Mouse (Mus musculus) intestine, postnatal 0 days (tissue): ENCODE measurements at regions not wholly inside any gene's neighbourhood (a gene's known extent, or its start where the extent isn't known, plus 50 kb on each side); places are given as distances from the start of the nearest gene placed in this dataset.

Experiments used
- ATAC-seq: fragments of 200-750 bp; cut with Nextera tagmentation; 2 replicates; pipeline ENCODE4 v1.8.0; 2017; ENCODE audit warnings: mild to moderate bottlenecking, moderate TSS enrichment, moderate library complexity
- H3K27ac ChIP-seq: fragments of 300-500 bp; sonication (generic); 2 replicates; pipeline ENCODE4 v1.5.1; 2014; ENCODE audit warnings: mild to moderate bottlenecking, low read depth, low read length, moderate library complexity
- H3K27me3 ChIP-seq: fragments of 300-500 bp; sonication (generic); replicated peaks from 2 replicates; pipeline ENCODE4 v1.6.1; 2014; ENCODE audit warnings: low read length, mixed read lengths; ENCODE audit not compliant: control insufficient read depth, insufficient read depth
- H3K36me3 ChIP-seq: fragments of 300-500 bp; sonication (generic); 2 replicates; pipeline ENCODE4 v1.6.1; 2014; ENCODE audit warnings: mild to moderate bottlenecking, moderate library complexity; ENCODE audit not compliant: control insufficient read depth, insufficient read depth
- H3K4me1 ChIP-seq: fragments of 300-500 bp; sonication (generic); replicated peaks from 2 replicates; pipeline ENCODE4 v1.6.1; 2014; ENCODE audit warnings: antibody characterized with exemption, low read length, mixed read lengths; ENCODE audit not compliant: control insufficient read depth, insufficient read depth
- H3K4me2 ChIP-seq: fragments of 300-500 bp; sonication (generic); replicated peaks from 2 replicates; pipeline ENCODE4 v1.6.1; 2014; ENCODE audit warnings: low read depth, mild to moderate bottlenecking, moderate library complexity
- H3K4me3 ChIP-seq: fragments of 300-500 bp; sonication (generic); 2 replicates; pipeline ENCODE4 v1.5.1; 2014; ENCODE audit warnings: low read depth, low read length
- H3K9ac ChIP-seq: fragments of 300-500 bp; sonication (generic); 2 replicates; pipeline ENCODE4 v1.6.1; 2014; ENCODE audit warnings: mild to moderate bottlenecking, low read depth, low read length
- H3K9me3 ChIP-seq: fragments of 300-500 bp; sonication (generic); 2 replicates; pipeline ENCODE4 v1.6.1; 2016; ENCODE audit warnings: mixed run types; ENCODE audit not compliant: control insufficient read depth
- CTCF ChIP-seq: sonication (generic); IDR thresholded peaks from 2 replicates; pipeline ENCODE4 v1.5.1; 2016; ENCODE audit warnings: low read depth, mild to moderate bottlenecking, control low read depth, antibody characterized with exemption, moderate library complexity
- WGBS: fragments of 180-500 bp; shearing (Covaris S2); extraction: QIAGEN DNeasy Blood & Tissue Kit; methylation state at CpG from one replicate; pipeline ENCODE4 v1.1.7; 2014; 5-methylcytosine and 5-hydroxymethylcytosine counted together

GRCm38 (mm10) chr11:21001400-21001799, 89.7 kb upstream of the Peli1 start:
- 80% methylated on average over 3 of the region's 3 CpGs for WGBS
- Histone ChIP-seq H3K27me3 (no peaks in the 10 kb centered on the region), H3K4me3 (no peak overlapping the region), H3K4me1 (no peaks in the 10 kb centered on the region), H3K36me3 (no peaks in the 10 kb centered on the region), H3K27ac (no peak overlapping the region), H3K9me3 (no peaks in the 10 kb centered on the region), H3K4me2 (no peak overlapping the region), H3K9ac (no peak overlapping the region)
- TF ChIP-seq CTCF, result no peak
- ATAC-seq, result no peak

DNA sequence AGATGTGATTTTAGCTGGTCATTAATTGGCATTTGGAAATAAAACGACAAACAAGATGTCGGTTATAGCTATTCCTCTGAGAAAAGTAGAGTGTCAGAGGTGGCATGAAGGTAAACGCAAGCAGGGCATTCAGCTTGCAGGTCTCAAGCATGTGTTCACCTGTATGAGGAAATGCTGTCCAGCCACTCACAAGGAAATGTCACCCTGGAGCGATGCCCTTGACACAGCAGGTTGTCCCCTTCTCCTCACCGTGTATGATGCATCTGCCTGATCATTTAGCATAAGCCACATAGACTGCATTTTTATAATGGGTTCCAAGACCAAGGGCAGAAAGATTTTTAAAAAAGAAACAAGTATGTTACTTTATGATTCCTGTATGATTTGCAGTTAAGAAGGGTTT, 83.9 kb upstream of the Peli1 start:
- Histone ChIP-seq H3K4me3 (no peak overlapping the region), H3K4me1 (no peaks in the 10 kb centered on the region), H3K36me3 (no peaks in the 10 kb centered on the region), H3K27ac (no peak overlapping the region), H3K4me2 (no peak overlapping the region), H3K9ac (no peak overlapping the region), H3K27me3 (no peaks in the 10 kb centered on the region), H3K9me3 (no peaks in the 10 kb centered on the region)
- ATAC-seq, result no peak
- WGBS, result 90% methylated on average over 5 of the region's 5 CpGs
- no peak for TF ChIP-seq CTCF

- no peaks in the 10 kb centered on the region for H3K36me3 ChIP-seq
- TF ChIP-seq CTCF, result no peak
- H3K27me3 ChIP-seq, result no peaks in the 10 kb centered on the region
- no peak overlapping the region for H3K27ac ChIP-seq
- H3K4me2 ChIP-seq, result no peak overlapping the region
- H3K4me3 ChIP-seq, result no peak overlapping the region
- no peaks in the 10 kb centered on the region for H3K9me3 ChIP-seq
- H3K9ac ChIP-seq, result no peak overlapping the region
- ATAC-seq, result no peak
- 75% methylated on average over 3 of the region's 3 CpGs for WGBS
- H3K4me1 ChIP-seq, result no peaks in the 10 kb centered on the region
Observed at GRCm38 (mm10) chr11:21009505-21009904, 81.6 kb upstream of the Peli1 start.

DNA sequence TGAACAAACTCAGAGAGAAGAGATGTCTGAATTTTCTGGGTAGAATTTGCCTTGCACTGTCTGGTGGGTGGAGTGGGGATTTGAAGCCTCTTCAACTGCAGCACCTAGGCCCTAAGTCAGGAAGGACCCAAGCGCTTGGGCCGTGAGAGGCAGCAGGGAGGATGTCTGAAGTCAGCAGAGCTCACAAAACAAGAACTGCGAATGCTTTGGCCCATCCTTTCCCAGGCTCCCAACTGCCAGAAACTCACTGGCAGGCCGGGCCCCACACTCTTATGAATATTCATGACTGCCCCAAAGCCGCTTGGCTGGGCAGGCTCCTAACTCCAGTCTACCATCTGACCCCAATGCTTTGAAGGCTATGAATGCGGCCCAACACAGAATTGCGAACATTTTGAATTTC, 80.2 kb upstream of the Peli1 start:
- 76% methylated on average over 7 of the region's 7 CpGs for WGBS
- ATAC-seq, result no peak
- no peak overlapping the region for H3K27ac ChIP-seq

DNA sequence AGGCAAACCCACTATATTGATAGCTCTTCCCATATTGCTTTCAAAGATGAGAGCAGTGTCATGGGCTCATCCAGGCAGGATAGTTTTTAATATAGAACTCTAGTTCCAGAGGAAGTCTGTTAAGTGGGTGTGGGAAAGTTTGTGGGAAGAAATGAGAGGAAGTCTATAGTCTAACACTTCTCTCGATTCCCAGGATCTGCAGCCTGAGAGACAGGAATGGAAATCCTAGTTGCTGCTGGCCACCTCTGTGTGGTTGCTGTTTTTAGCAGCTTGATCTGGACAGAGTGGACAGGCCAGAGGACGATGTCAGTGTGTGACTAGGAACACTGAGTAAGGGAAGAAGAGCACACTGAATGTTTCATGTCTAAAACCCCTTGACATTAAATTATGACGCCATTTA, 76.8 kb upstream of the Peli1 start:
- ATAC-seq, result no peak
- H3K4me2 ChIP-seq, result no peak overlapping the region
- H3K27me3 ChIP-seq, result no peaks in the 10 kb centered on the region
- H3K4me3 ChIP-seq, result no peak overlapping the region
- no peak for TF ChIP-seq CTCF
- H3K36me3 ChIP-seq, result no peaks in the 10 kb centered on the region
- H3K4me1 ChIP-seq, result peaks cover 5% of the 10 kb centered on the region; the same call in 1 of the 2 replicates
- H3K9me3 ChIP-seq, result no peaks in the 10 kb centered on the region
- no peak overlapping the region for H3K9ac ChIP-seq
- H3K27ac ChIP-seq, result no peak overlapping the region
- WGBS, result 57% methylated on average over 3 of the region's 3 CpGs

More for the DNA sequence above, 80.2 kb upstream of the Peli1 start:
- Histone ChIP-seq H3K4me2 (no peak overlapping the region), H3K36me3 (no peaks in the 10 kb centered on the region), H3K27me3 (no peaks in the 10 kb centered on the region), H3K9me3 (no peaks in the 10 kb centered on the region), H3K9ac (no peak overlapping the region), H3K4me1 (peaks cover 5% of the 10 kb centered on the region; the same call in 1 of the 2 replicates), H3K4me3 (no peak overlapping the region)
- no peak for TF ChIP-seq CTCF

GRCm38 (mm10) chr11:21015536-21015935, 75.6 kb upstream of the Peli1 start:
- Histone ChIP-seq H3K9ac (no peak overlapping the region), H3K27me3 (no peaks in the 10 kb centered on the region), H3K4me2 (no peak overlapping the region), H3K4me1 (peaks cover 5% of the 10 kb centered on the region; the same call in 1 of the 2 replicates), H3K27ac (no peak overlapping the region), H3K36me3 (no peaks in the 10 kb centered on the region), H3K4me3 (no peak overlapping the region), H3K9me3 (no peaks in the 10 kb centered on the region)
- no peak for ATAC-seq
- 49% methylated on average over 3 of the region's 3 CpGs for WGBS
- TF ChIP-seq CTCF, result no peak

GRCm38 (mm10) chr11:21016133-21016746, 74.9 kb upstream of the Peli1 start:
- 21% methylated on average over 4 of the region's 4 CpGs for WGBS
- Histone ChIP-seq H3K4me3 (no peak overlapping the region), H3K9me3 (no peaks in the 10 kb centered on the region), H3K4me2 (no peak overlapping the region), H3K4me1 (peaks cover 5% of the 10 kb centered on the region; the same call in 1 of the 2 replicates), H3K27me3 (no peaks in the 10 kb centered on the region), H3K9ac (no peak overlapping the region), H3K27ac (no peak overlapping the region), H3K36me3 (no peaks in the 10 kb centered on the region)
- TF ChIP-seq CTCF, result no peak
- peak; percentile 63; the same call in 1 of the 2 replicates for ATAC-seq
